Comparison of ENCODE assay signal across 13 mouse cellular contexts in genomic region chr7:111626232-111626631, GRCm38 (mm10).
"Had no signal": no experiment of that assay in that cellular context is flagged by ENCODE, and none has a peak within 500 bp of the region (broad histone marks: within the 10 kb centered on the region; RNA-seq: fewer than 3 reads in every experiment).

No protein-coding gene starts in this region.

- H3K27ac ChIP-seq: liver, embryonic 12.5 days; liver, embryonic 14.5 days; midbrain, embryonic 12.5 days; neural tube, embryonic 12.5 days; stomach, embryonic 15.5 days; stomach, postnatal 0 days had no signal

- H3K36me3 ChIP-seq: liver, embryonic 12.5 days; midbrain, embryonic 12.5 days; neural tube, embryonic 12.5 days; stomach, embryonic 15.5 days had no signal

- H3K4me1 ChIP-seq: liver, embryonic 12.5 days; midbrain, embryonic 12.5 days; neural tube, embryonic 12.5 days; stomach, embryonic 15.5 days had no signal

- DNase-seq: lung, adult 18-20 months; lung, embryonic 14.5 days; lung, postnatal 10 days; lung, postnatal 4 days; right cerebral cortex, postnatal 14 days; thymus, postnatal 14 days; thymus, postnatal 36 days had no signal

- H3K9ac ChIP-seq: liver, embryonic 12.5 days; liver, embryonic 14.5 days; lung, embryonic 14.5 days; midbrain, embryonic 12.5 days; neural tube, embryonic 12.5 days; stomach, embryonic 15.5 days had no signal

- H3K27me3 ChIP-seq: liver, embryonic 12.5 days; midbrain, embryonic 12.5 days; neural tube, embryonic 12.5 days; stomach, embryonic 15.5 days had no signal

- H3K9me3 ChIP-seq: liver, embryonic 12.5 days; midbrain, embryonic 12.5 days; neural tube, embryonic 12.5 days; stomach, embryonic 15.5 days had no signal

- ATAC-seq: liver, embryonic 12.5 days had no signal

- H3K4me2 ChIP-seq: liver, embryonic 12.5 days; lung, embryonic 14.5 days; midbrain, embryonic 12.5 days; neural tube, embryonic 12.5 days; stomach, embryonic 15.5 days had no signal

- H3K4me3 ChIP-seq: liver, embryonic 12.5 days; midbrain, embryonic 12.5 days; neural tube, embryonic 12.5 days; stomach, embryonic 15.5 days had no signal
